Mouse (Mus musculus) CH12.LX (cell line): Measurements from ENCODE around the gene Ecsit. TPM values are rescaled to one million over a fixed set of nuclear protein-coding genes. Genes with fewer than 3 reads are reported as not detected.

Experiments used
- DNase-seq: peaks from one replicate; pipeline ENCODE4 v3.0.0-alpha.2; 2013; ENCODE audit errors: extremely low read depth
- H3K27ac ChIP-seq: 2 replicates; pipeline ENCODE4 v1.5.1; 2012; ENCODE audit warnings: low read depth, mild to moderate bottlenecking, control low read depth, moderate library complexity; ENCODE audit not compliant: insufficient read depth
- H3K27me3 ChIP-seq: replicated peaks from 2 replicates; pipeline ENCODE3; 2012; ENCODE audit warnings: inconsistent platforms
- H3K36me3 ChIP-seq, 2 experiments: replicated peaks in 1 of 2; 2 replicates each; pipeline versions ENCODE3 to v1.6.1; 2012; ENCODE audit warnings: inconsistent platforms in 1 of 2, low read length in 1 of 2, mild to moderate bottlenecking in 1 of 2, mixed read lengths in 1 of 2, moderate library complexity in 1 of 2; ENCODE audit not compliant: control insufficient read depth in 1 of 2, insufficient read depth in 1 of 2
- H3K4me1 ChIP-seq, 2 experiments: 2 replicates each; pipeline ENCODE4 v1.6.1; 2012; ENCODE audit warnings: inconsistent platforms in 1 of 2, moderate library complexity in 1 of 2; ENCODE audit not compliant: insufficient read depth in 2 of 2, control insufficient read depth in 1 of 2
- H3K4me2 ChIP-seq: 2 replicates; pipeline ENCODE4 v1.6.1; 2012; ENCODE audit warnings: low read depth, mild to moderate bottlenecking, control low read depth; ENCODE audit not compliant: poor library complexity, insufficient read depth, severe bottlenecking
- H3K4me3 ChIP-seq, 3 experiments: fragments of 150-350 bp in 1 of 3; sonication (generic) in 1 of 3; replicated peaks in 1 of 3; 2 replicates each; pipeline versions ENCODE3 to v1.5.1; 2011 to 2012; ENCODE audit warnings: low read depth in 2 of 3, low read length in 2 of 3, mild to moderate bottlenecking in 2 of 3, moderate library complexity in 2 of 3, control low read depth in 1 of 3, improper control_type of control experiment in 1 of 3, inconsistent platforms in 1 of 3, mixed read lengths in 1 of 3; ENCODE audit not compliant: poor library complexity in 1 of 3
- H3K79me2 ChIP-seq: replicated peaks from 2 replicates; pipeline ENCODE4 v1.6.1; 2012; ENCODE audit warnings: mild to moderate bottlenecking, moderate library complexity; ENCODE audit not compliant: control insufficient read depth, poor library complexity, insufficient read depth, severe bottlenecking; ENCODE audit errors: extremely low read depth
- H3K9ac ChIP-seq: 2 replicates; pipeline ENCODE4 v1.6.1; 2012; ENCODE audit warnings: low read depth, mild to moderate bottlenecking, control low read depth, moderate library complexity; ENCODE audit not compliant: insufficient read depth
- H3K9me3 ChIP-seq: replicated peaks from 2 replicates; pipeline ENCODE3; 2012; ENCODE audit warnings: low read length, inconsistent platforms, mixed read lengths
- CHD2 ChIP-seq: IDR thresholded peaks from 2 replicates; pipeline ENCODE4 v1.6.1; 2011; ENCODE audit warnings: low read length, improper control_type of control experiment
- CTCF ChIP-seq, 2 experiments: IDR thresholded peaks in 1 of 2; conservative IDR thresholded peaks in 1 of 2; 2 replicates each; pipeline ENCODE4 v1.5.1; 2011 to 2012; ENCODE audit warnings: low read depth in 2 of 2, low read length in 2 of 2, improper control_type of control experiment in 1 of 2, inconsistent platforms in 1 of 2, mild to moderate bottlenecking in 1 of 2, moderate library complexity in 1 of 2
- EP300 ChIP-seq: IDR thresholded peaks from 2 replicates; pipeline ENCODE4 v1.6.1; 2011; ENCODE audit warnings: low read length, improper control_type of control experiment
- MAFK ChIP-seq: IDR thresholded peaks from 2 replicates; pipeline ENCODE4 v1.6.1; 2011; ENCODE audit warnings: low read length, improper control_type of control experiment; ENCODE audit not compliant: insufficient replicate concordance
- MXI1 ChIP-seq: IDR thresholded peaks from 2 replicates; pipeline ENCODE4 v1.6.1; 2011; ENCODE audit warnings: mild to moderate bottlenecking, low read depth, low read length, improper control_type of control experiment
- TBP ChIP-seq: conservative IDR thresholded peaks from 2 replicates; pipeline ENCODE4 v1.6.1; 2011; ENCODE audit warnings: low read depth, low read length, improper control_type of control experiment
- TCF12 ChIP-seq: IDR thresholded peaks from 2 replicates; pipeline ENCODE4 v1.6.1; 2014; ENCODE audit warnings: low read depth, mild to moderate bottlenecking, inconsistent platforms, low read length, improper control_type of control experiment
- ZC3H11A ChIP-seq: IDR thresholded peaks from 2 replicates; pipeline ENCODE4 v1.6.1; 2012; ENCODE audit warnings: low read depth, mild to moderate bottlenecking, inconsistent platforms, low read length, improper control_type of control experiment
- dilution Hi-C: fragments of 300-500 bp; cut with MboI; formaldehyde crosslinking; loops from 2 replicates; pipeline ENCODE4 v1.14.3; 2020; ENCODE audit warnings: low sequenced_read_pairs; ENCODE audit not compliant: extremely low pct_unique_long_range_greater_than_20kb, extremely low pct_ligation_motif_present
- in situ Hi-C: fragments of 300-500 bp; cut with MboI; formaldehyde crosslinking; loops from 3 replicates; pipeline ENCODE4 v1.14.3; 2019; ENCODE audit warnings: low sequenced_read_pairs, low pct_ligation_motif_present, low pct_unique_long_range_greater_than_20kb, mixed read lengths
- polyA plus RNA-seq: library from polyadenylated mRNA; unstranded; fragments of >175 nt; gene quantifications from 2 replicates; pipeline ENCODE4 v1.2.1, GENCODE M21; 2012; ENCODE audit warnings: low read depth; ENCODE audit not compliant: insufficient read length
- total RNA-seq, 2 experiments: library from RNA; depleted of rRNA; stranded (reverse); fragments of 300-350 nt in 1 of 2; fragments of >200 nt in 1 of 2; gene quantifications; 2 replicates each; pipeline ENCODE4 v1.2.3; 2012 to 2014

Gene Ecsit
- total and polyA plus RNA-seq, 3 experiments: 38.7 to 57.1 (median 48.5) TPM

GRCm38 (mm10) chr9:22131226-22131981 lies 46.2 kb upstream of the Ecsit start:
- no peaks in the 10 kb centered on the region for H3K36me3 ChIP-seq
- H3K4me1 ChIP-seq: peaks cover 2 to 3% of the 10 kb centered on the region in 2 experiments; a peak in 2 of 4 replicates
- no peaks in the 10 kb centered on the region for H3K9me3 ChIP-seq
- in situ Hi-C loops: no loop called here
- no peaks in the 10 kb centered on the region for H3K79me2 ChIP-seq
- H3K9ac ChIP-seq: no peak overlapping the region
- DNase-seq: no peak
- H3K4me2 ChIP-seq: no peak overlapping the region
- no peak overlapping the region for H3K27ac ChIP-seq
- dilution Hi-C loops: no loop called here
- peaks cover 3% of the 10 kb centered on the region for H3K27me3 ChIP-seq
- no peak for TF ChIP-seq CTCF (conservative IDR thresholded peaks at IDR 0.05 in 1 of 2, IDR thresholded peaks at IDR 0.05 in 1 of 2; ENCODE audit: low read depth in 2 of 2, low read length in 2 of 2)
- TF ChIP-seq TCF12: no peak
- no peak for TF ChIP-seq ZC3H11A
- TF ChIP-seq TBP: no peak
- no peak for TF ChIP-seq MXI1
- H3K4me3 ChIP-seq: no peak overlapping the region

- dilution Hi-C loops: no loop called here
- TF ChIP-seq EP300: no peak
- no peak for TF ChIP-seq MAFK
- TF ChIP-seq CTCF (conservative IDR thresholded peaks at IDR 0.05 in 1 of 2, IDR thresholded peaks at IDR 0.05 in 1 of 2; ENCODE audit: low read depth in 2 of 2, low read length in 2 of 2): peak in 1 of 2 experiments; percentile 8; a peak in 1 of 4 replicates
- TF ChIP-seq, all 38 proteins: peak for 1
- in situ Hi-C loops: no loop called here
These were observed 40.2 kb upstream of the Ecsit start for GRCm38 (mm10) chr9:22125246-22126027.

GRCm38 (mm10) chr9:22124169-22124568 lies 38.9 kb upstream of the Ecsit start:
- H3K27ac ChIP-seq: no peak overlapping the region
- peaks cover 3% of the 10 kb centered on the region for H3K9me3 ChIP-seq
- no peaks in the 10 kb centered on the region for H3K27me3 ChIP-seq
- peaks cover 8 to 52% of the 10 kb centered on the region in 2 experiments; a peak in 3 of 4 replicates for H3K4me1 ChIP-seq
- no peaks in the 10 kb centered on the region for H3K79me2 ChIP-seq
- H3K9ac ChIP-seq: no peak overlapping the region
- no peak overlapping the region for H3K4me3 ChIP-seq
- no peak overlapping the region for H3K4me2 ChIP-seq
- in situ Hi-C loops: loop anchor here (5.0 kb wide), 1 partner anchor 33 kb away; the partner anchor contains the start of gene Pigyl
- TF ChIP-seq TBP (peak; percentile 62; the same call in 1 of the 2 replicates), CHD2 (no peak)
- TF ChIP-seq, all 38 proteins: peak for 1
- dilution Hi-C loops: no loop called here
- DNase-seq: no peak
- no peaks in the 10 kb centered on the region for H3K36me3 ChIP-seq

More at GRCm38 (mm10) chr9:22125246-22126027, 40.2 kb upstream of the Ecsit start:
- Histone ChIP-seq H3K4me1 (peaks cover 8 to 46% of the 10 kb centered on the region in 2 experiments; a peak in 3 of 4 replicates), H3K36me3 (no peaks in the 10 kb centered on the region), H3K9ac (no peak overlapping the region), H3K4me3 (no peak overlapping the region), H3K27ac (no peak overlapping the region), H3K9me3 (no peaks in the 10 kb centered on the region), H3K4me2 (no peak overlapping the region), H3K27me3 (peaks cover 3% of the 10 kb centered on the region), H3K79me2 (no peaks in the 10 kb centered on the region)
- no peak for DNase-seq
